Mouse (Mus musculus) forebrain, embryonic 15.5 days (tissue): ENCODE measurements around the gene Dnaja4. TPM values are rescaled to one million over a fixed set of nuclear protein-coding genes. Genes with fewer than 3 reads are reported as not detected.

Source experiments
- ATAC-seq: fragments of 200-750 bp; cut with Nextera tagmentation; replicated peaks from 2 replicates; pipeline ENCODE4 v1.8.0; 2017; ENCODE audit warnings: mild to moderate bottlenecking, moderate TSS enrichment, moderate library complexity
- H3K27ac ChIP-seq: fragments of 300-500 bp; sonication (generic); replicated peaks from 2 replicates; pipeline ENCODE4 v1.5.1; 2015; ENCODE audit warnings: mild to moderate bottlenecking, inconsistent platforms
- H3K27me3 ChIP-seq: fragments of 300-500 bp; sonication (generic); 2 replicates; pipeline ENCODE4 v1.6.1; 2015; ENCODE audit warnings: inconsistent platforms
- H3K36me3 ChIP-seq: fragments of 300-500 bp; sonication (generic); 2 replicates; pipeline ENCODE4 v1.6.1; 2015; ENCODE audit warnings: mild to moderate bottlenecking, inconsistent platforms
- H3K4me1 ChIP-seq: fragments of 300-500 bp; sonication (generic); 2 replicates; pipeline ENCODE4 v1.6.1; 2015; ENCODE audit warnings: inconsistent platforms
- H3K4me2 ChIP-seq: fragments of 300-500 bp; sonication (generic); replicated peaks from 2 replicates; pipeline ENCODE4 v1.6.1; 2015; ENCODE audit warnings: mild to moderate bottlenecking, inconsistent platforms
- H3K4me3 ChIP-seq: fragments of 300-500 bp; sonication (generic); 2 replicates; pipeline ENCODE4 v1.5.1; 2015; ENCODE audit warnings: mild to moderate bottlenecking, inconsistent platforms
- H3K9ac ChIP-seq: fragments of 300-500 bp; sonication (generic); replicated peaks from 2 replicates; pipeline ENCODE4 v1.6.1; 2015; ENCODE audit warnings: mild to moderate bottlenecking, inconsistent platforms
- H3K9me3 ChIP-seq: fragments of 300-500 bp; sonication (generic); 2 replicates; pipeline ENCODE4 v1.6.1; 2016; ENCODE audit warnings: inconsistent platforms
- WGBS: fragments of 180-500 bp; shearing (Covaris S2); methylation state at CpG from one replicate; pipeline ENCODE4 v1.1.7; 2015; ENCODE audit warnings: mixed read lengths; 5-methylcytosine and 5-hydroxymethylcytosine counted together
- polyA plus RNA-seq: library from polyadenylated mRNA; unstranded; fragments of >200 nt; fragmentation: Nextera tagmentation; extraction: Ambion mirVana; gene quantifications from 2 replicates; pipeline ENCODE4 v1.2.1, GENCODE M21; 2015

The Dnaja4 gene
- polyA plus RNA-seq, 1 experiment from 2014 or later = 6.5 TPM

GRCm38 (mm10) chr9:54702581-54702980 is 3.9 kb downstream of the Dnaja4 start:
- no peak for ATAC-seq
- WGBS = 81% methylated on average over 2 of the region's 2 CpGs

GRCm38 (mm10) chr9:54704361-54704760 is 5.7 kb downstream of the Dnaja4 start:
- Histone ChIP-seq H3K36me3 (0 out of 2 replicates have a peak, but pooled peaks cover 2% of the 10 kb centered on the region), H3K4me3 (no peak overlapping the region), H3K4me2 (no peak overlapping the region), H3K9ac (no peak overlapping the region), H3K27ac (no peak overlapping the region), H3K4me1 (peaks cover 23% of the 10 kb centered on the region), H3K27me3 (no peaks in the 10 kb centered on the region), H3K9me3 (no peaks in the 10 kb centered on the region)
- WGBS = 77% methylated on average over 5 of the region's 5 CpGs
- ATAC-seq = no peak

More at GRCm38 (mm10) chr9:54702581-54702980, 3.9 kb downstream of the Dnaja4 start:
- Histone ChIP-seq H3K36me3 (no peaks in the 10 kb centered on the region), H3K4me3 (no peak overlapping the region), H3K9ac (no peak overlapping the region), H3K27me3 (peaks cover 3% of the 10 kb centered on the region; the same call in 1 of the 2 replicates), H3K4me1 (peaks cover 21% of the 10 kb centered on the region), H3K9me3 (no peaks in the 10 kb centered on the region), H3K4me2 (no peak overlapping the region), H3K27ac (no peak overlapping the region)

- no peak overlapping the region for H3K9ac ChIP-seq
- H3K4me3 ChIP-seq = no peak overlapping the region
- no peaks in the 10 kb centered on the region for H3K27me3 ChIP-seq
- H3K9me3 ChIP-seq = no peaks in the 10 kb centered on the region
- H3K4me1 ChIP-seq = peaks cover 16% of the 10 kb centered on the region; the same call in 1 of the 2 replicates
- no peak overlapping the region for H3K4me2 ChIP-seq
- ATAC-seq = no peak
- WGBS = 69% methylated on average over 1 of the region's 1 CpGs
- H3K27ac ChIP-seq = no peak overlapping the region
- H3K36me3 ChIP-seq = 0 out of 2 replicates have a peak, but pooled peaks cover 2% of the 10 kb centered on the region
Measured at GRCm38 (mm10) chr9:54705561-54705960, 6.9 kb downstream of the Dnaja4 start.

- H3K4me2 ChIP-seq = no peak overlapping the region
- peak; percentile 81 for ATAC-seq
- peaks cover 15% of the 10 kb centered on the region for H3K36me3 ChIP-seq
- 16% methylated on average over 8 of the region's 8 CpGs for WGBS
- H3K4me1 ChIP-seq = peaks cover 16% of the 10 kb centered on the region; the same call in 1 of the 2 replicates
- H3K9ac ChIP-seq = no peak overlapping the region
- H3K9me3 ChIP-seq = no peaks in the 10 kb centered on the region
- H3K27ac ChIP-seq = peak overlapping the region; percentile 45; the same call in 1 of the 2 replicates
- H3K27me3 ChIP-seq = no peaks in the 10 kb centered on the region
- no peak overlapping the region for H3K4me3 ChIP-seq
Measured at GRCm38 (mm10) chr9:54707288-54707999, 8.8 kb downstream of the Dnaja4 start.

- H3K4me1 ChIP-seq = peaks cover 16% of the 10 kb centered on the region; the same call in 1 of the 2 replicates
- H3K27ac ChIP-seq = peak overlapping the region; percentile 45; the same call in 1 of the 2 replicates
- no peaks in the 10 kb centered on the region for H3K9me3 ChIP-seq
- 80% methylated on average over 5 of the region's 5 CpGs for WGBS
- H3K4me2 ChIP-seq = no peak overlapping the region
- H3K4me3 ChIP-seq = no peak overlapping the region
- no peak overlapping the region for H3K9ac ChIP-seq
- H3K27me3 ChIP-seq = no peaks in the 10 kb centered on the region
- H3K36me3 ChIP-seq = peaks cover 17% of the 10 kb centered on the region
- no peak for ATAC-seq
Measured at GRCm38 (mm10) chr9:54708085-54708484, 9.4 kb downstream of the Dnaja4 start.

- Histone ChIP-seq H3K27me3 (no peaks in the 10 kb centered on the region), H3K9me3 (no peaks in the 10 kb centered on the region), H3K27ac (no peak overlapping the region), H3K4me1 (no peaks in the 10 kb centered on the region), H3K9ac (no peak overlapping the region), H3K36me3 (peaks cover 76% of the 10 kb centered on the region), H3K4me3 (no peak overlapping the region), H3K4me2 (no peak overlapping the region)
- ATAC-seq = no peak
- 96% methylated on average over 3 of the region's 3 CpGs for WGBS
Measured at GRCm38 (mm10) chr9:54715776-54716175, 17.1 kb downstream of the Dnaja4 start.

GRCm38 (mm10) chr9:54717527-54717926 is 18.9 kb downstream of the Dnaja4 start:
- no peak overlapping the region for H3K4me2 ChIP-seq
- peaks cover 73% of the 10 kb centered on the region for H3K36me3 ChIP-seq
- H3K27ac ChIP-seq = no peak overlapping the region
- H3K4me1 ChIP-seq = no peaks in the 10 kb centered on the region
- H3K9ac ChIP-seq = no peak overlapping the region
- WGBS = 69% methylated on average over 3 of the region's 3 CpGs
- H3K27me3 ChIP-seq = no peaks in the 10 kb centered on the region
- no peak for ATAC-seq
- H3K4me3 ChIP-seq = no peak overlapping the region
- H3K9me3 ChIP-seq = no peaks in the 10 kb centered on the region

GRCm38 (mm10) chr9:54722156-54722555 is 23.5 kb downstream of the Dnaja4 start:
- Histone ChIP-seq H3K4me3 (no peak overlapping the region), H3K4me1 (no peaks in the 10 kb centered on the region), H3K9ac (no peak overlapping the region), H3K27me3 (no peaks in the 10 kb centered on the region), H3K27ac (no peak overlapping the region), H3K36me3 (peaks cover 85% of the 10 kb centered on the region), H3K9me3 (no peaks in the 10 kb centered on the region), H3K4me2 (no peak overlapping the region)
- ATAC-seq = no peak
- 81% methylated on average over 7 of the region's 7 CpGs for WGBS

GRCm38 (mm10) chr9:54722596-54722995 is 23.9 kb downstream of the Dnaja4 start:
- 96% methylated on average over 4 of the region's 4 CpGs for WGBS
- no peak for ATAC-seq

GRCm38 (mm10) chr9:54726315-54726714 is 27.6 kb downstream of the Dnaja4 start:
- 90% methylated on average over 5 of the region's 5 CpGs for WGBS
- peaks cover 82% of the 10 kb centered on the region for H3K36me3 ChIP-seq
- no peak for ATAC-seq
- no peak overlapping the region for H3K4me3 ChIP-seq
- H3K9ac ChIP-seq = no peak overlapping the region
- H3K4me2 ChIP-seq = no peak overlapping the region
- H3K4me1 ChIP-seq = no peaks in the 10 kb centered on the region
- H3K27me3 ChIP-seq = no peaks in the 10 kb centered on the region
- no peak overlapping the region for H3K27ac ChIP-seq
- no peaks in the 10 kb centered on the region for H3K9me3 ChIP-seq

More at GRCm38 (mm10) chr9:54722596-54722995, 23.9 kb downstream of the Dnaja4 start:
- Histone ChIP-seq H3K9ac (no peak overlapping the region), H3K4me2 (no peak overlapping the region), H3K27ac (no peak overlapping the region), H3K27me3 (no peaks in the 10 kb centered on the region), H3K4me3 (no peak overlapping the region), H3K9me3 (no peaks in the 10 kb centered on the region), H3K4me1 (no peaks in the 10 kb centered on the region), H3K36me3 (peaks cover 88% of the 10 kb centered on the region)

GRCm38 (mm10) chr9:54732122-54732521 is 33.4 kb downstream of the Dnaja4 start:
- H3K9ac ChIP-seq = no peak overlapping the region
- no peak overlapping the region for H3K4me2 ChIP-seq
- peaks cover 28% of the 10 kb centered on the region for H3K36me3 ChIP-seq
- peaks cover 21% of the 10 kb centered on the region for H3K4me1 ChIP-seq
- H3K27ac ChIP-seq = no peak overlapping the region
- H3K9me3 ChIP-seq = no peaks in the 10 kb centered on the region
- no peaks in the 10 kb centered on the region for H3K27me3 ChIP-seq
- ATAC-seq = no peak
- WGBS = 89% methylated on average over 2 of the region's 2 CpGs
- no peak overlapping the region for H3K4me3 ChIP-seq

- peak within 1 kb of the TSS; percentile 66 for H3K9ac ChIP-seq
- no peaks in the 10 kb centered on the region for H3K27me3 ChIP-seq
- H3K4me1 ChIP-seq = peaks cover 21% of the 10 kb centered on the region
- peak; percentile 98 for ATAC-seq
- H3K4me3 ChIP-seq = peak within 1 kb of the TSS; percentile 64
- WGBS = 2% methylated on average over 31 of the region's 32 CpGs
- H3K27ac ChIP-seq = peak within 1 kb of the TSS; percentile 57
- peaks cover 9% of the 10 kb centered on the region; the same call in 1 of the 2 replicates for H3K36me3 ChIP-seq
- no peaks in the 10 kb centered on the region for H3K9me3 ChIP-seq
- H3K4me2 ChIP-seq = peak within 1 kb of the TSS; percentile 73
Measured at GRCm38 (mm10) chr9:54733921-54734638, 35.4 kb downstream of the Dnaja4 start, which contains the start of gene Wdr61. Wdr61 (minus strand) TSS chr9:54734519.
